Mouse (Mus musculus): ENCODE measurements at regions not wholly inside any gene's neighbourhood (a gene's known extent, or its start where the extent isn't known, plus 50 kb on each side); places are given as distances from the start of the nearest gene placed in this dataset.

DNA sequence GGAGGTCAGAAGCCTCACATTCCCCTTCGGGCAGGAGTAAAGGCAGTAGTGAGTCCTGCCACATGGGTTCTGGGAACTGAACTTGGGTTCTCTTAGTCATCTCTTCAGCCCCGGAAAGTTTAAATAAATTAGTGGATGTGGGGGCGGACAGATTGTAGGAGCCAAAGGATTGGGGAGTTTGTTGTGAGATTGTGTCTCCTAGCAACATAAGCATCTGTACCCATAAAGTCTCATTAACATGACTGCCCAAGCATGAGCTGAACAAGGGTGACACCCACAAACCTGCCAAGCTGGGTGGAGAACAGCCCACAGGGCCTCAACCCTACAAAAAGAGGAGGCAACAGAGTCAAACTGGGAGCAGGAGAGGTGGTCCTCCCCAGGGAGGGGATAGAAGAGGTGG is 97.1 kb upstream of the Adamts3 start:
- TF ChIP-seq HCFC1 (IDR thresholded peaks at IDR 0.05; ENCODE audit: low read depth, low read length): no peak
- TF ChIP-seq NELFE (IDR thresholded peaks at IDR 0.05; ENCODE audit: low read depth, low read length): no peak
- TF ChIP-seq CTCF (conservative IDR thresholded peaks at IDR 0.05 in 1 of 2, IDR thresholded peaks at IDR 0.05 in 1 of 2; ENCODE audit: low read depth in 2 of 2, low read length in 2 of 2): no peak
- Histone ChIP-seq H3K27ac (ENCODE audit: insufficient read depth, low read depth) (no peak overlapping the region), H3K36me3 (replicated peaks in 1 of 2; ENCODE audit: control insufficient read depth in 1 of 2, insufficient read depth in 1 of 2, low read length in 1 of 2) (no peaks in the 10 kb centered on the region), H3K4me1 (ENCODE audit: control insufficient read depth in 1 of 2, insufficient read depth in 2 of 2) (no peaks in the 10 kb centered on the region), H3K9ac (ENCODE audit: insufficient read depth, low read depth) (no peak overlapping the region), H3K27me3 (replicated peaks) (no peaks in the 10 kb centered on the region), H3K79me2 (replicated peaks; ENCODE audit: control insufficient read depth, extremely low read depth, insufficient read depth, poor library complexity, severe bottlenecking) (no peaks in the 10 kb centered on the region), H3K4me3 (replicated peaks in 1 of 3; ENCODE audit: low read depth in 2 of 3, low read length in 2 of 3, poor library complexity in 1 of 3) (no peak overlapping the region), H3K9me3 (replicated peaks; ENCODE audit: low read length) (no peaks in the 10 kb centered on the region), H3K4me2 (ENCODE audit: insufficient read depth, low read depth, poor library complexity, severe bottlenecking) (no peak overlapping the region)
- in situ Hi-C loops (cut with MboI; ENCODE audit: low pct_ligation_motif_present, low pct_unique_long_range_greater_than_20kb, low sequenced_read_pairs) (loop anchor here (25.0 kb wide), 1 partner anchor 207 kb away; no protein-coding TSS in a partner anchor), dilution Hi-C loops (cut with MboI; ENCODE audit: extremely low pct_ligation_motif_present, extremely low pct_unique_long_range_greater_than_20kb, low sequenced_read_pairs) (no loop called here)
- DNase-seq (ENCODE audit: extremely low read depth): no peak

DNA sequence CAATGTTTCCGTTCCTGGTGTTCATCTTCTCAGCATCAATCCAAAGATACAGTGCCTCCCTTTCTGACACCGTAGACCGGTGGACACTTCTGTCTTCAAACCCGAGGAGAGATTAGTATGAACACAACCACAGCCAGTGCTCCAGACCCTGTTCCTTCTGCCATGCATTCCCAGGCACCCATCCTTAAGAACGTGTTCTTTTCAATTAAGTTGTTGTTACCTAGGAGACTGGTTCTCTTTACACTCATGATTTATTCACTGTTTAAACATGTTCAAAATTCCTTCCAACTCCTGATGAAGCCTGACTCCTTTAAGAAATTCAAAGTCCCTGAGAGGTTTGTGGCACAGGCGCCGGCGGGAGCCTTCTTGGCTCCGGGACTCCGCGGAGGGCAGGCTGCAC is 69.5 kb upstream of the Adamts3 start:
- in situ Hi-C loops (cut with MboI; ENCODE audit: low pct_ligation_motif_present, low pct_unique_long_range_greater_than_20kb, low sequenced_read_pairs): no loop called here
- Histone ChIP-seq H3K4me2 (ENCODE audit: insufficient read depth, low read depth, poor library complexity, severe bottlenecking) (no peak overlapping the region), H3K9me3 (replicated peaks; ENCODE audit: low read length) (no peaks in the 10 kb centered on the region), H3K27ac (ENCODE audit: insufficient read depth, low read depth) (no peak overlapping the region), H3K4me1 (ENCODE audit: control insufficient read depth in 1 of 2, insufficient read depth in 2 of 2) (no peaks in the 10 kb centered on the region), H3K4me3 (replicated peaks in 1 of 3; ENCODE audit: low read depth in 2 of 3, low read length in 2 of 3, poor library complexity in 1 of 3) (no peak overlapping the region), H3K79me2 (replicated peaks; ENCODE audit: control insufficient read depth, extremely low read depth, insufficient read depth, poor library complexity, severe bottlenecking) (no peaks in the 10 kb centered on the region), H3K27me3 (replicated peaks) (no peaks in the 10 kb centered on the region), H3K36me3 (replicated peaks in 1 of 2; ENCODE audit: control insufficient read depth in 1 of 2, insufficient read depth in 1 of 2, low read length in 1 of 2) (no peaks in the 10 kb centered on the region), H3K9ac (ENCODE audit: insufficient read depth, low read depth) (no peak overlapping the region)
- DNase-seq (ENCODE audit: extremely low read depth): no peak
- no peak for TF ChIP-seq ZNF384 (IDR thresholded peaks at IDR 0.05; ENCODE audit: low read depth, low read length)
- no peak for TF ChIP-seq MXI1 (IDR thresholded peaks at IDR 0.05; ENCODE audit: low read depth, low read length)
- TF ChIP-seq POLR2A (IDR thresholded peaks at IDR 0.05; ENCODE audit: low read depth, low read length): no peak
- no peak for TF ChIP-seq TBP (conservative IDR thresholded peaks at IDR 0.05; ENCODE audit: low read depth, low read length)
- dilution Hi-C loops (cut with MboI; ENCODE audit: extremely low pct_ligation_motif_present, extremely low pct_unique_long_range_greater_than_20kb, low sequenced_read_pairs): no loop called here

DNA sequence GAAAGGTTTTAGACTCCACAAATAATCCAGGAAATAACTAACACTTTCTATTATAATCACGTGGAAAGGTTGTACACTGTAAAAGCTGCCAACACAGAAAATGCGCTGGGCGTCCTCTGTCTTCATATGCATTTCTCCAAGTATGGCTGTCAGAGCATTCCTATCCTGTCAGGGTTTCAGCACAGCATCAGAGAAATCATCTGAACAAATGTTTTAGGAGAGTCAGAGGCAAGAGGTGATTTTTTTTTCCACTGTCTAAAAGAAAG is 62.5 kb upstream of the Adamts3 start:
- no peaks in the 10 kb centered on the region for H3K4me1 ChIP-seq (ENCODE audit: control insufficient read depth in 1 of 2, insufficient read depth in 2 of 2)
- no peak overlapping the region for H3K4me2 ChIP-seq (ENCODE audit: insufficient read depth, low read depth, poor library complexity, severe bottlenecking)
- no peaks in the 10 kb centered on the region for H3K79me2 ChIP-seq (replicated peaks; ENCODE audit: control insufficient read depth, extremely low read depth, insufficient read depth, poor library complexity, severe bottlenecking)
- no peaks in the 10 kb centered on the region for H3K27me3 ChIP-seq (replicated peaks)
- H3K36me3 ChIP-seq (replicated peaks in 1 of 2; ENCODE audit: control insufficient read depth in 1 of 2, insufficient read depth in 1 of 2, low read length in 1 of 2): no peaks in the 10 kb centered on the region
- H3K27ac ChIP-seq (ENCODE audit: insufficient read depth, low read depth): no peak overlapping the region
- dilution Hi-C loops (cut with MboI; ENCODE audit: extremely low pct_ligation_motif_present, extremely low pct_unique_long_range_greater_than_20kb, low sequenced_read_pairs) (no loop called here), in situ Hi-C loops (cut with MboI; ENCODE audit: low pct_ligation_motif_present, low pct_unique_long_range_greater_than_20kb, low sequenced_read_pairs) (no loop called here)
- no peak overlapping the region for H3K9ac ChIP-seq (ENCODE audit: insufficient read depth, low read depth)
- H3K4me3 ChIP-seq (replicated peaks in 1 of 3; ENCODE audit: low read depth in 2 of 3, low read length in 2 of 3, poor library complexity in 1 of 3): no peak overlapping the region
- H3K9me3 ChIP-seq (replicated peaks; ENCODE audit: low read length): no peaks in the 10 kb centered on the region
- TF ChIP-seq JUN (IDR thresholded peaks at IDR 0.05; ENCODE audit: insufficient read depth, low read depth, low read length) (no peak), CHD1 (IDR thresholded peaks at IDR 0.05; ENCODE audit: low read depth, low read length) (no peak), ZC3H11A (IDR thresholded peaks at IDR 0.05; ENCODE audit: low read depth, low read length) (no peak), HCFC1 (IDR thresholded peaks at IDR 0.05; ENCODE audit: low read depth, low read length) (no peak), ETS1 (conservative IDR thresholded peaks at IDR 0.05; ENCODE audit: low read depth, low read length) (no peak), IRF4 (IDR thresholded peaks at IDR 0.05; ENCODE audit: low read depth, low read length) (no peak), MYC (IDR thresholded peaks at IDR 0.05; ENCODE audit: low read depth, low read length) (no peak), JUND (conservative IDR thresholded peaks at IDR 0.05; ENCODE audit: low read depth, low read length) (no peak), CHD2 (IDR thresholded peaks at IDR 0.05; ENCODE audit: low read length) (no peak), MAZ (IDR thresholded peaks at IDR 0.05; ENCODE audit: low read depth, low read length) (no peak), SIN3A (IDR thresholded peaks at IDR 0.05; ENCODE audit: low read length) (no peak), KAT2A (IDR thresholded peaks at IDR 0.05; ENCODE audit: insufficient replicate concordance, low read length) (no peak), ZNF384 (IDR thresholded peaks at IDR 0.05; ENCODE audit: low read depth, low read length) (no peak), E2F4 (IDR thresholded peaks at IDR 0.05; ENCODE audit: insufficient replicate concordance, low read depth, low read length) (no peak), BHLHE40 (IDR thresholded peaks at IDR 0.05; ENCODE audit: low read depth, low read length) (no peak), UBTF (IDR thresholded peaks at IDR 0.05; ENCODE audit: low read depth, low read length) (no peak)
- DNase-seq (ENCODE audit: extremely low read depth): no peak

All from CH12.LX (cell line).